Mouse (Mus musculus) forebrain, embryonic 11.5 days (tissue): ENCODE measurements at regions not wholly inside any gene's neighbourhood (a gene's known extent, or its start where the extent isn't known, plus 50 kb on each side); places are given as distances from the start of the nearest gene placed in this dataset.

Experiments
- ATAC-seq: fragments of 200-750 bp; cut with Nextera tagmentation; replicated peaks from 2 replicates; pipeline ENCODE4 v1.8.0; 2017; ENCODE audit warnings: moderate TSS enrichment; ENCODE audit not compliant: low FRiP score
- DNase-seq: peaks from one replicate; pipeline ENCODE4 v3.0.0-alpha.2; 2017; ENCODE audit warnings: low spot score
- H3K27ac ChIP-seq: fragments of 300-500 bp; sonication (generic); 2 replicates; pipeline ENCODE4 v1.5.1; 2014; ENCODE audit warnings: low read depth, low read length
- H3K27me3 ChIP-seq: fragments of 300-500 bp; sonication (generic); 2 replicates; pipeline ENCODE4 v1.6.1; 2014; ENCODE audit warnings: mild to moderate bottlenecking, low read length, mixed read lengths; ENCODE audit not compliant: control insufficient read depth, insufficient read depth
- H3K36me3 ChIP-seq: fragments of 300-500 bp; sonication (generic); 2 replicates; pipeline ENCODE4 v1.6.1; 2014; ENCODE audit warnings: mild to moderate bottlenecking, low read length, moderate library complexity, mixed read lengths; ENCODE audit not compliant: control insufficient read depth, insufficient read depth
- H3K4me1 ChIP-seq: fragments of 300-500 bp; sonication (generic); replicated peaks from 2 replicates; pipeline ENCODE4 v1.6.1; 2014; ENCODE audit warnings: low read length, mixed read lengths; ENCODE audit not compliant: control insufficient read depth, insufficient read depth
- H3K4me2 ChIP-seq: fragments of 300-500 bp; sonication (generic); 2 replicates; pipeline ENCODE4 v1.6.1; 2014; ENCODE audit warnings: low read depth, mild to moderate bottlenecking, low read length, moderate library complexity, mixed read lengths; ENCODE audit not compliant: severe bottlenecking
- H3K4me3 ChIP-seq: fragments of 300-500 bp; sonication (generic); 2 replicates; pipeline ENCODE4 v1.5.1; 2014; ENCODE audit warnings: low read depth, low read length
- H3K9ac ChIP-seq: fragments of 300-500 bp; sonication (generic); 2 replicates; pipeline ENCODE4 v1.6.1; 2014; ENCODE audit warnings: low read length
- H3K9me3 ChIP-seq: fragments of 300-500 bp; sonication (generic); 2 replicates; pipeline ENCODE4 v1.6.1; 2016; ENCODE audit warnings: low read length, mixed read lengths; ENCODE audit not compliant: control insufficient read depth
- WGBS: fragments of 180-500 bp; shearing (Covaris S2); extraction: QIAGEN DNeasy Blood & Tissue Kit; methylation state at CpG from one replicate; pipeline ENCODE4 v1.1.7; 2014; 5-methylcytosine and 5-hydroxymethylcytosine counted together

GRCm38 (mm10) chr14:9242118-9242517 lies 576.1 kb upstream of the 4930452B06Rik start:
- H3K4me2 ChIP-seq: no peak overlapping the region
- H3K9ac ChIP-seq: no peak overlapping the region
- no peaks in the 10 kb centered on the region for H3K9me3 ChIP-seq
- 11% methylated on average over 2 of the region's 2 CpGs for WGBS
- H3K4me3 ChIP-seq: no peak overlapping the region
- no peaks in the 10 kb centered on the region for H3K36me3 ChIP-seq
- no peak overlapping the region for H3K27ac ChIP-seq
- ATAC-seq (no peak), DNase-seq (no peak)
- no peaks in the 10 kb centered on the region for H3K27me3 ChIP-seq
- H3K4me1 ChIP-seq: no peaks in the 10 kb centered on the region

- Histone ChIP-seq H3K9ac (no peak overlapping the region), H3K4me3 (no peak overlapping the region), H3K4me2 (no peak overlapping the region), H3K4me1 (no peaks in the 10 kb centered on the region), H3K27ac (no peak overlapping the region), H3K36me3 (no peaks in the 10 kb centered on the region), H3K9me3 (no peaks in the 10 kb centered on the region), H3K27me3 (no peaks in the 10 kb centered on the region)
- DNase-seq (no peak), ATAC-seq (no peak)
- WGBS: 93% methylated on average over 6 of the region's 6 CpGs
Observed at GRCm38 (mm10) chr14:9227670-9228069, 561.6 kb upstream of the 4930452B06Rik start.

- Histone ChIP-seq H3K9me3 (no peaks in the 10 kb centered on the region), H3K27ac (no peak overlapping the region), H3K4me2 (no peak overlapping the region), H3K4me3 (no peak overlapping the region), H3K36me3 (no peaks in the 10 kb centered on the region), H3K27me3 (no peaks in the 10 kb centered on the region), H3K9ac (no peak overlapping the region), H3K4me1 (no peaks in the 10 kb centered on the region)
- DNase-seq (no peak), ATAC-seq (no peak)
- WGBS: 93% methylated on average over 2 of the region's 2 CpGs
Observed at GRCm38 (mm10) chr14:9200246-9200645, 534.2 kb upstream of the 4930452B06Rik start.

DNA sequence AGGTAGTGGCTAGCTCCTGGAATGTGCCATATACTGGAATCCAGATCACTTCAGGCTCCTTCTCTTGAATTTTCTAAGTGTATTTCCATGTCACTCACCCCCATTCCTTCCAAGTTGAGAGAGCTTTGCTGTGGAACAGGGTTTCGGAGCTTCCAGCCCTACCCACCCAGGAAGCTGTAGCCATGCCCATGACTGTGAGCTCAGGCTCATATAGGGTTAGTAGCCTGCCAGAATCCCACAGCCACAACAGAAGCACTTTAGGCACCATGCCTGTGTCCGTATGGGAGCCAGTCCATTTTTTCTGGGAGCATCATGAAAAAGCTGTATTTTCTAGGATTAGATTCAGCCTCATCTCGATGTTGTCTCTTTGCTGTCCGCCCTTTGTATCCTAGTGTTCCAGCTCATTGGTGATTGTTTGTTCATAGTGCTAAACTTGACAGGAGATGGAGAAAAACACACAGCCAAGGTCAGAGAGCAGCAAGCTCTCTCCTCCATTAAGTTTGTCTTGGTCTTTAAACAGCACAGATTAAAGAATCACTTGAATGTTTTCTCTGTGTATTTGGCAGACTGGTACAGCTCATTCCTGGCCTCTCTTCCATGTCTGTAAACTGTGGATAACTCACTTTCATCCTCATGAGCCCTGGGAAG lies 526.2 kb upstream of the 4930452B06Rik start:
- Histone ChIP-seq H3K4me1 (no peaks in the 10 kb centered on the region), H3K9ac (no peak overlapping the region), H3K9me3 (no peaks in the 10 kb centered on the region), H3K4me3 (no peak overlapping the region), H3K27ac (no peak overlapping the region), H3K36me3 (no peaks in the 10 kb centered on the region), H3K27me3 (no peaks in the 10 kb centered on the region), H3K4me2 (no peak overlapping the region)
- WGBS: 89% methylated on average over 4 of the region's 4 CpGs
- DNase-seq (no peak), ATAC-seq (no peak)

GRCm38 (mm10) chr14:9191664-9192063 lies 525.6 kb upstream of the 4930452B06Rik start:
- Histone ChIP-seq H3K4me2 (no peak overlapping the region), H3K36me3 (no peaks in the 10 kb centered on the region), H3K4me1 (no peaks in the 10 kb centered on the region), H3K4me3 (no peak overlapping the region), H3K9ac (no peak overlapping the region), H3K27ac (no peak overlapping the region), H3K27me3 (no peaks in the 10 kb centered on the region), H3K9me3 (no peaks in the 10 kb centered on the region)
- ATAC-seq (no peak), DNase-seq (no peak)
- WGBS: 79% methylated on average over 3 of the region's 3 CpGs

DNA sequence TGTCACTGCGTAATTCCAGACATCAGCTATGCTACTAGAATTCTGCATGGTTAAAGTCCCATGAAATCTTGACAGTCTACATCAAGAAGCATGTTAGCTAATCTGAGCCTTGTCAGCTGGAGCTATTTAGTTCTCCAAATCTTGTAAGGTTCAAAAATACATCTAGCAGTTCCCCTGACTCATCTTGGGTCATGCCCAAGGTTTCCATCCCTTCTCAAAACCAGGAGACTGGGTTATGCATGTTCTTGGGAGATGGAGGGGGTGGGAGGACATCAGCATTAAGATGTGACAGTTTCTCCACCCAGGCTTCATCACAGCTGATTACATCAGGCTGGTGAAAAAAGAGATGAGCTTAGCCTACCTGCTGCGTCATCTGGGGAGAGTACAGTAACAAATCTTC lies 495.3 kb upstream of the 4930452B06Rik start:
- Histone ChIP-seq H3K9ac (no peak overlapping the region), H3K27ac (no peak overlapping the region), H3K4me2 (no peak overlapping the region), H3K36me3 (no peaks in the 10 kb centered on the region), H3K4me1 (no peaks in the 10 kb centered on the region), H3K9me3 (no peaks in the 10 kb centered on the region), H3K27me3 (no peaks in the 10 kb centered on the region), H3K4me3 (no peak overlapping the region)
- WGBS: 97% methylated on average over 2 of the region's 2 CpGs
- ATAC-seq: no peak
- DNase-seq: no peak

DNA sequence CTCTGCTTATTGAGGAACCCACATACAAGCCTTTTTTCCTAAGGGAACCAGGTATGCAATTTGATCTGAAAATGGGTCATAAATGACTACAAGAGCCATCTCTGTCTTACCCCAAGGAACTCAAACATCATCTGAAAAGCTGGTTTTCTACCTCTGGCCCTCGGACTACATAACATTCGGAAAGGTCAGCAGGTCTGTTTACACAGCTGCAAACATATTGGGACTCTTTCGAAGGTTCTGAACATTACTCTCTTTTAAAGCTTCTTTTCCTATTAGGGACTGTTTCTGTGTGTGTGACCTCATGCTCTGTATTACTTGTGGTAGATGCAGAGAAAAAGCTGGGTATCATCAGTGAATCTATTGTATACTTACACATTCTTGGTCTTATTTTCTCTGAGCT lies 491.9 kb upstream of the 4930452B06Rik start:
- Histone ChIP-seq H3K4me1 (no peaks in the 10 kb centered on the region), H3K36me3 (no peaks in the 10 kb centered on the region), H3K27ac (no peak overlapping the region), H3K27me3 (no peaks in the 10 kb centered on the region), H3K9me3 (no peaks in the 10 kb centered on the region), H3K4me3 (no peak overlapping the region), H3K9ac (no peak overlapping the region), H3K4me2 (no peak overlapping the region)
- no peak for DNase-seq
- 84% methylated on average over 3 of the region's 3 CpGs for whole genome bisulfite sequencing
- no peak for ATAC-seq

DNA sequence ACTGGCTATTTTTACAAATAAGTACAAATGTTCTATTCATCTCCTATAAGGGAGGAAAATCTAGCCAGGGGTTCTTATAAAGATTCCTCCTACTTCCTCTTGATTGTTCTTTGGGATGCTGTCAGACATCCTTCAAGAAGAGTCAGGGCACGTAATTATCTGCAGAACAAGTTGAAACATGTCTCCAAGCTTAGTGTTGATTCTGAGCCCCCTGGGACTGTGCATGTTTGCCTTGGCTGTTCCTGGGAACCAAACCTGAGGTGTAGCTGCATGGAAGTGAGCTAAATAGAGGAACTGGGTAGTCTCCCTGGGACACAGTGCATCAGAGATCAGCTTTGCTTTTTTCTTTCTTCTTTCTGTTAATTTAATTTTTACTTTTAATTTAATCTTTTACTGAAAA lies 484.8 kb upstream of the 4930452B06Rik start:
- ATAC-seq (no peak), DNase-seq (no peak)
- H3K36me3 ChIP-seq: no peaks in the 10 kb centered on the region
- H3K9me3 ChIP-seq: no peaks in the 10 kb centered on the region
- WGBS: 63% methylated on average over 1 of the region's 1 CpGs
- H3K4me2 ChIP-seq: no peak overlapping the region
- H3K4me1 ChIP-seq: no peaks in the 10 kb centered on the region
- no peak overlapping the region for H3K4me3 ChIP-seq
- no peaks in the 10 kb centered on the region for H3K27me3 ChIP-seq
- H3K9ac ChIP-seq: no peak overlapping the region
- no peak overlapping the region for H3K27ac ChIP-seq

GRCm38 (mm10) chr14:9146595-9147219 lies 480.7 kb upstream of the 4930452B06Rik start:
- Histone ChIP-seq H3K27ac (no peak overlapping the region), H3K4me3 (no peak overlapping the region), H3K9me3 (no peaks in the 10 kb centered on the region), H3K9ac (no peak overlapping the region), H3K4me1 (no peaks in the 10 kb centered on the region), H3K36me3 (no peaks in the 10 kb centered on the region), H3K4me2 (no peak overlapping the region), H3K27me3 (no peaks in the 10 kb centered on the region)
- no peak for ATAC-seq
- WGBS: 87% methylated on average over 4 of the region's 4 CpGs
- no peak for DNase-seq
